Mouse (Mus musculus): ENCODE results near the gene Tnfsfm13.

DNA sequence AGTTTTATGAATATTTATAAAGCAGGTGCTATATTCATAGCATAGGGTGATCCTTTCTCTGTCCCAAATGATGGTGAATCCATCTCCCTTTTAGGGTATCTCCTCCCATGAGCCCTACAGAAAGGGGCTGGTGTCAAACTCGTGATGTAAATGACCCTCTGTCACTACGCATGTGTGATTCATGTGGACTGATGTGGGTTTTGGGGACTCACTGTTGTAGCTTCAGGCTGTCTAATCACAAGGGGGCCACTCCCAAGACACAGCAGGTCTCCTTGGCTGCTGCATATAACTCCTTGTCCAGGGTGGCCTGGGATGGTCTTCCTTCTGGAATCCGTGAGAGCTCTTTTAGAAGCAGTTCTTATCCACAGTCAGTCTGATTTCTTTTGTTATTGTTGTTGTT, 14.6 kb upstream of the Tnfsfm13 start:
- TF ChIP-seq POLR2A (IDR thresholded peaks at IDR 0.05; ENCODE audit: borderline replicate concordance, extremely low read depth, low read depth, low read length): no peak
- TF ChIP-seq CTCF (IDR thresholded peaks at IDR 0.05; ENCODE audit: insufficient read depth, low read length): no peak

All from lung, adult 2 months (tissue).